Mouse (Mus musculus) hindbrain, embryonic 12.5 days (tissue): Measurements from ENCODE around the gene Pold2. TPM values are rescaled to one million over a fixed set of nuclear protein-coding genes. Genes with fewer than 3 reads are reported as not detected.

ENCODE experiments used
- ATAC-seq: fragments of 200-750 bp; cut with Nextera tagmentation; 2 replicates; pipeline ENCODE4 v1.8.0; 2017; ENCODE audit warnings: moderate TSS enrichment; ENCODE audit not compliant: low FRiP score
- H3K27ac ChIP-seq: fragments of 300-500 bp; sonication (generic); 2 replicates; pipeline ENCODE4 v1.5.1; 2016; ENCODE audit warnings: mild to moderate bottlenecking
- H3K27me3 ChIP-seq: fragments of 300-500 bp; sonication (generic); 2 replicates; pipeline ENCODE4 v1.6.1; 2016; ENCODE audit warnings: mild to moderate bottlenecking
- H3K36me3 ChIP-seq: fragments of 300-500 bp; sonication (generic); 2 replicates; pipeline ENCODE4 v1.6.1; 2016; ENCODE audit warnings: mild to moderate bottlenecking
- H3K4me1 ChIP-seq: fragments of 300-500 bp; sonication (generic); 2 replicates; pipeline ENCODE4 v1.6.1; 2016
- H3K4me2 ChIP-seq: fragments of 300-500 bp; sonication (generic); replicated peaks from 2 replicates; pipeline ENCODE4 v1.6.1; 2016; ENCODE audit warnings: mild to moderate bottlenecking
- H3K4me3 ChIP-seq: fragments of 300-500 bp; sonication (generic); 2 replicates; pipeline ENCODE4 v1.5.1; 2016; ENCODE audit warnings: mild to moderate bottlenecking
- H3K9ac ChIP-seq: fragments of 300-500 bp; sonication (generic); 2 replicates; pipeline ENCODE4 v1.6.1; 2016; ENCODE audit warnings: mild to moderate bottlenecking, moderate library complexity
- H3K9me3 ChIP-seq: fragments of 300-500 bp; sonication (generic); replicated peaks from 2 replicates; pipeline ENCODE4 v1.6.1; 2016; ENCODE audit warnings: mild to moderate bottlenecking
- WGBS: fragments of 180-500 bp; shearing (Covaris S2); methylation state at CpG from one replicate; pipeline ENCODE4 v1.1.7; 2016; 5-methylcytosine and 5-hydroxymethylcytosine counted together
- polyA plus RNA-seq: library from polyadenylated mRNA; unstranded; fragments of >200 nt; fragmentation: Nextera tagmentation; extraction: Ambion mirVana; gene quantifications from 2 replicates; pipeline ENCODE4 v1.2.1, GENCODE M21; 2016

The Pold2 gene
- polyA plus RNA-seq, 1 experiment from 2014 or later: 84.1 TPM

DNA sequence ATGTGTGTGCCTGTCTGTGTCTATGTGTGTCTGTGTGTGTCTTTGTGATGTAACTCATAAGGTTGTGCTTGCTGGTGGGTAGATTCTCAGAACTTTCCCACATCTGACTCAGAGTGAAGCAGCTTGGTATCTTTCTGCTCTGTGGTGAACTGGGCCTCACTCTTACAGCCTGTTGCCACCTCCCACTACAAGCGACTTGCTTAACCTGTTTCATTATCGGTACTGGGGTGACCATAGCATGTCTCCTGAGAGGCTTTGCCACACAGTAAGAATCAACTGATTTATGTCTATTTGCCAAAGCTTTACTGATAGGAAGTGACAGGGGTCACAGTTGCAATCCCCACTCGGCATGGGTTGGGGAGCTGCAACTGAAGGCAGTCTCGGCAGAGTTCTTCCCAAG is 30.6 kb upstream of the Pold2 start:
- Histone ChIP-seq H3K27ac (no peak overlapping the region), H3K4me1 (no peaks in the 10 kb centered on the region), H3K4me2 (no peak overlapping the region), H3K4me3 (no peak overlapping the region), H3K9me3 (no peaks in the 10 kb centered on the region), H3K36me3 (no peaks in the 10 kb centered on the region), H3K27me3 (no peaks in the 10 kb centered on the region), H3K9ac (no peak overlapping the region)
- 82% methylated on average over 4 of the region's 4 CpGs for WGBS
- ATAC-seq: no peak

DNA sequence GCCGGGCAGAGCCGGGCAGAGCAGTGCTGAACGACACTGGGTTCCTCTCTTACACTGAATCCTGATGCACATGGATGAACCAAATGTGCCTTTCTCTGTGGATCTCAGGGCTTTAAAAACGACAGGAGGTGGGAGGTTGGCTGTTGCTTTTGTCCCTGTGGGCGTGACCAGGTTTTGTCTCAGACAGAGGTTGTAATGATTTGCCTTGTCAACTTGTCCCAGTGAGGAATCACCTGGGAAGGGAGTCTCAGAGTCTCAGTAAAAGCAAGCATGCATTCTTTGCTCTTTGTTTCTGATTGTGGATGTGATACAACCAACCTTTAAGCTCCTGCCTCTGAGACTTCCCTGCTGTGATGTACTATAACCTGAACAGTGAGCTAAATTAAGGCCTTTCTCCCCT is 29.0 kb upstream of the Pold2 start:
- WGBS: 36% methylated on average over 5 of the region's 5 CpGs
- Histone ChIP-seq H3K36me3 (no peaks in the 10 kb centered on the region), H3K4me3 (no peak overlapping the region), H3K4me1 (peaks cover 12% of the 10 kb centered on the region), H3K27me3 (0 out of 2 replicates have a peak, but pooled peaks cover 6% of the 10 kb centered on the region), H3K27ac (no peak overlapping the region), H3K9ac (no peak overlapping the region), H3K4me2 (no peak overlapping the region), H3K9me3 (no peaks in the 10 kb centered on the region)
- no peak for ATAC-seq

DNA sequence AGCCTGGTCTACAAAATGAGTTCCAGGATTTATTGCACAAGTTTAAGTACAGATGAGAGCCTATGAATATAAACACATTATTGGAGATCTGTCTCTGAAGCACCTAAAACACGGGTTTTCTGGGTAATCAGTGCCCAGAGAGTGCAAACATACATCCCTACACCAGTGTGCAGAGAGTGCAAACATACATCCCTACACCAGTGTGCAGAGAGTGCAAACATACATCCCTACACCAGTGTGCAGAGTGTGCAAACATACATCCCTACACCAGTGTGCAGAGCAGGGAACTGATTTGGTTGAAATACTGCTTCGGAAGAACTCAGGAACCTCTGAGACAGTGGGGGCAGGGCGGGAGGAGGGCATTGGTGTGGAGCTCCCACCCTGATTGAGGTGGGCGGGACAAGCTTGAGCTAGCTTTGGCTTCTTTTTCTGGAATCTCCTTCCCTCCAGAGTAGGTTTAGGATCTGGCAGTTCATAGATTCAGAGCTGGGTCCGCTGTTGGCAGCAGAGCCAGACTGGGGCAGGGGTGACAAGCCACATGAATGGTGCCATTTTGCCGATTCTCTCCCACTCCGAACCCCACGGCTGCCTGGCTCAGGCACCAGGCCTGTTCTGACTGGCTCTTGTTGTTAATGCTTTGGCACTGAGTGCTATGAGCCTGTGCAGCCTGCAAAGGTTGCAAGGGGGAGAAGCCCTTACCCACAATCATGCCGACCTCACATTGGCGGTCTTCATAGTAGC is 27.9 kb upstream of the Pold2 start:
- H3K9ac ChIP-seq: no peak overlapping the region
- no peaks in the 10 kb centered on the region for H3K36me3 ChIP-seq
- peaks cover 23% of the 10 kb centered on the region for H3K4me1 ChIP-seq
- no peak overlapping the region for H3K4me3 ChIP-seq
- 88% methylated on average over 10 of the region's 10 CpGs for WGBS
- H3K27me3 ChIP-seq: 0 out of 2 replicates have a peak, but pooled peaks cover 8% of the 10 kb centered on the region
- no peak overlapping the region for H3K4me2 ChIP-seq
- ATAC-seq: no peak
- H3K27ac ChIP-seq: no peak overlapping the region
- H3K9me3 ChIP-seq: no peaks in the 10 kb centered on the region

DNA sequence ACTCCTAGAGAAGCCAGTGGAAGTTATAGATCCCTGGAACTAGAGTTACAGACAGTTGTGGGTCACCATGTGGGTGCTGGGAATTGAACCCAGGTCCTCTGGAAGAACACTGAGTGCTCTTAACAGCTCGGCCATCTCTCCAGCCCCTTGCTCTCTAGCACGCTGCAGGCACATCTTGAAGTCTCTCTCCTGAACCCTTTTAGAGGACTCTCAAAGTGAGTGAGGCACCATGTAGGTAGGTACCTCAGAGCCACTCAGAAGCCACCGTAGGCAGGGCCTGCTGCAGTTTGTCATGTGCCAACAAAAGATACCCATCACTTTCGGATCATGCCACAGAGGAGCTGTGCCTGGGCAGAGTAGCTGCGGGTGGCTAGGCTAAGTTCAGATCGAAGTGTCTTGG is 26.8 kb upstream of the Pold2 start:
- WGBS: 90% methylated on average over 6 of the region's 6 CpGs
- H3K27ac ChIP-seq: no peak overlapping the region
- H3K27me3 ChIP-seq: 0 out of 2 replicates have a peak, but pooled peaks cover 8% of the 10 kb centered on the region
- peaks cover 26% of the 10 kb centered on the region for H3K4me1 ChIP-seq
- no peak overlapping the region for H3K4me3 ChIP-seq
- no peak for ATAC-seq
- H3K9ac ChIP-seq: no peak overlapping the region
- H3K4me2 ChIP-seq: no peak overlapping the region
- no peaks in the 10 kb centered on the region for H3K36me3 ChIP-seq
- no peaks in the 10 kb centered on the region for H3K9me3 ChIP-seq

DNA sequence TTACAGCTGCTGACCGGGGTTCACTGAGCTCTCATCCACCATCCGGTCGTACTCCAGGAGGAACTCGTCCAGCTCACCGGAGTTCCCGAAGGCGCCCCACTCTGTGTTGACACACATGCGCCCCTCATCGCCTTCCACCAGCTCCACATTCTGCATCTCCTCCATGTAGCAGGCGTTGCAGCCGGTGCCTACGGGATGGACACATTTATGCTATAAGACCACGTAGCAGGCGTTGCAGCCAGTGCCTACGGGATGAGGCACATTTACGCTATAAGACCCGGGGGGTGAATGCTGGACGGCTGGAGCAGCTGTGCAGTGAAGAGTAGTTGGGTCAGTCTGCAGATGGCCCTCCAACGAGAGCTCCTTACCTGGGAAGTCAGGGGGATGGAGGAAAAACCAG is 26.3 kb upstream of the Pold2 start:
- no peaks in the 10 kb centered on the region for H3K36me3 ChIP-seq
- no peak overlapping the region for H3K9ac ChIP-seq
- peaks cover 9% of the 10 kb centered on the region; the same call in 1 of the 2 replicates for H3K27me3 ChIP-seq
- 87% methylated on average over 19 of the region's 19 CpGs for WGBS
- H3K27ac ChIP-seq: 0 out of 2 replicates have a peak overlapping the region, but pooled peaks have one; percentile 1
- H3K4me1 ChIP-seq: peaks cover 26% of the 10 kb centered on the region
- no peak for ATAC-seq
- H3K4me3 ChIP-seq: no peak overlapping the region
- H3K9me3 ChIP-seq: no peaks in the 10 kb centered on the region
- H3K4me2 ChIP-seq: no peak overlapping the region

DNA sequence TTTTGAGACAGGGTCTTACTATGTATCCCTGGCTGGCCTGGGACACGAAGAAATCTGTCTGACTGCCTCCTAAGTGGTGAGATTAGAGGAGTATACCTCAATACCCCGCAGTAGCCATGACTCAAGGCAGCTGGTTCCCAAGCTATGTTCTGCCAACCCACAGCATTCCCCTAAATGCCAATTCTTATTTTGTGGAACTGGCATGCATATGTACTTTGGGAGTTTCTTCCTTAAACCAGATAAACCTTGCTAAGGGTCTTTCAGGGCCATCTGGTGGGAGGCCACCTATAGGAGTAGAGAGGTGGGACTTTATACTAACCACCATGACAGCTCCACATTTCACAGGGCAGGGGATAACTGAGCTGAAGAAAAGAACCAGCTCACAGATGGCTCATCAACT is 25.8 kb upstream of the Pold2 start:
- no peak for ATAC-seq
- Histone ChIP-seq H3K9ac (no peak overlapping the region), H3K4me2 (no peak overlapping the region), H3K9me3 (no peaks in the 10 kb centered on the region), H3K4me1 (peaks cover 26% of the 10 kb centered on the region), H3K27me3 (peaks cover 14% of the 10 kb centered on the region), H3K36me3 (no peaks in the 10 kb centered on the region), H3K27ac (peak overlapping the region; percentile 40; the same call in 1 of the 2 replicates), H3K4me3 (no peak overlapping the region)
- WGBS: 89% methylated on average over 2 of the region's 2 CpGs

DNA sequence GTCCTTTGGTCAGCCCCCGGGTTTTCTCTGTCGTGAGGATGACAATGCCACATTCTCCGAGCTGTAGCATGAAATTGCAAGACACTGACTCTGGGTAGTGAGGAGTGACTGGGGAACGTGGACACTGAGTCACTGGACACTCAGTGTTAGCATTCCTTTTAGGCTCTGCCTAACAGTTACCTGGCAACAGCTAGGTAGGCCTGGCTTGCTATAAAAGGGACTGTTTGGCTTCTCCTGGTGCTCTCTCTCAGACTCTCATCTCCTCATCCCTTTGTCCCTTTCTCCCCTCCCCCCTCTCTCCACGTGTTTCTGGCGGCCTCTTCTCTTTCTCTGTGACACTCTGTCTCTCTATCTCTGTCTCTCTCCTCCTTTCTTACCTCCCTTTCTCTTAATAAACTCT is 24.3 kb upstream of the Pold2 start:
- H3K36me3 ChIP-seq: no peaks in the 10 kb centered on the region
- peaks cover 25% of the 10 kb centered on the region for H3K27me3 ChIP-seq
- peak; percentile 51; the same call in 1 of the 2 replicates for ATAC-seq
- H3K4me3 ChIP-seq: peak overlapping the region; percentile 38
- peaks cover 32% of the 10 kb centered on the region for H3K4me1 ChIP-seq
- H3K27ac ChIP-seq: peak overlapping the region; percentile 75
- H3K9ac ChIP-seq: peak overlapping the region; percentile 58
- no peaks in the 10 kb centered on the region for H3K9me3 ChIP-seq
- peak overlapping the region; percentile 73 for H3K4me2 ChIP-seq
- 3% methylated on average over 6 of the region's 6 CpGs for WGBS

DNA sequence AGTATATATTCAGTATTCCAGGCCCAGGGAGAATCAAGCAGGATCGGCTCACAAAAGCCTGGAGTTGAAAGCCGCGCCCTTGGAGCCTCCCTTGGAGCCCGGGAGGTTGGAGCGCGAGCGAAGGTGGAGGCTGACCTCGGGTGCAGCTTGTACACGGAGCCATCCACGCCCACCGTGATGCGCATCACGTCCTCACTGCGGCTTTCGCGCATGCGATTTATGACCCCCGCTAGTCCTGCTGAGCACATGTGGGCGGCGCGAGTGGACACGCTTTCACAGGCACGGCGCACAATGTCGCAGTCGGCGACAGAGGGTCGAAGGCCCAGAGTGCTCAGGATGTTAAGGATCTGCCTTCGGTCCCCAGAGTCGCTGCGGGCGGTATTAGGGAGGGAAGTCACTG is 23.9 kb upstream of the Pold2 start:
- peaks cover 36% of the 10 kb centered on the region for H3K4me1 ChIP-seq
- under 1% methylated on average over 32 of the region's 32 CpGs for WGBS
- ATAC-seq: peak; percentile 81
- H3K4me3 ChIP-seq: peak overlapping the region; percentile 38
- H3K27ac ChIP-seq: peak overlapping the region; percentile 75
- peak overlapping the region; percentile 58 for H3K9ac ChIP-seq
- no peaks in the 10 kb centered on the region for H3K9me3 ChIP-seq
- no peaks in the 10 kb centered on the region for H3K36me3 ChIP-seq
- peaks cover 29% of the 10 kb centered on the region for H3K27me3 ChIP-seq
- peak overlapping the region; percentile 73 for H3K4me2 ChIP-seq

DNA sequence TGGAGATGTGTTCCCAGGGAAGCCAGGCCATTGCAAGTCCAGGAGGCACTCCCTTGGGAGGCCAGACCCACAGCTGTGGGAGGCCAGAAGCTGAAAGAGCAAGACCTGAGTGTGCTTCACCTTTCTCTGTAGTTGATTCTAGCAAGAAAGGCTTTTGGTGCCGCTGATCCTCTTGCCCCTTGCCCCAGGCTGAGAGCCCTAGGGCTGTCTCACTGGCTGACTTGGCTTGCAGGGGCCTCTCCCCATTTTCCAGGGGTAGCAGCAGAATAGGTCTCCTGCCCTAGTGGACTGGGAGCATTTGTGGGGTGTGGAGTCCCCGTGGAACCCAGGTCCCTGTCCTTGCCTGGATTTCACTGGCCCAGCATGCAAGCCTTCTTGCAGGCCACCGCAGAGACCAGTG is 23.2 kb upstream of the Pold2 start:
- peak overlapping the region; percentile 73 for H3K4me2 ChIP-seq
- H3K9me3 ChIP-seq: no peaks in the 10 kb centered on the region
- H3K4me1 ChIP-seq: peaks cover 36% of the 10 kb centered on the region
- H3K27me3 ChIP-seq: peaks cover 32% of the 10 kb centered on the region
- no peaks in the 10 kb centered on the region for H3K36me3 ChIP-seq
- peak overlapping the region; percentile 38 for H3K4me3 ChIP-seq
- peak overlapping the region; percentile 58 for H3K9ac ChIP-seq
- no peak for ATAC-seq
- WGBS: 22% methylated on average over 3 of the region's 3 CpGs
- H3K27ac ChIP-seq: peak overlapping the region; percentile 75

DNA sequence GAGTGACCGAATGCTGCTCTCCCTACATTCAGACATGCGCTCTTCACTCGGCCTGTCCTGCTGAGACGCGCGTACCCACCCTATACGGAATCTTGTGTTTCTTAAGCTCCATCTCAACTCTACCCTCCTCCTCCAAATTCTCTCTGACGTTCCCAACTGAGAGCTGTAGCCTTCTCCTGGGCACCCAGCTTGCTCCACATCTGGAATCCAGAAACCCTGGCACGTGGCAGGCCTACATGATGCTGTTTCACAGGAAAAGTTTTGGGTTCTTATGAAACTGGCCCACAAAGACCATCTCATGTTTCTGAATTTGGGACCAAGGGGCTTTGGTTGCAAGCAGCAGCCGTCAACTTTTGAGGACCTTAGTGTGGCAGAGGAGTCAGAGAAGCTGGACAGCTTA is 21.2 kb upstream of the Pold2 start:
- peaks cover 36% of the 10 kb centered on the region for H3K27me3 ChIP-seq

DNA sequence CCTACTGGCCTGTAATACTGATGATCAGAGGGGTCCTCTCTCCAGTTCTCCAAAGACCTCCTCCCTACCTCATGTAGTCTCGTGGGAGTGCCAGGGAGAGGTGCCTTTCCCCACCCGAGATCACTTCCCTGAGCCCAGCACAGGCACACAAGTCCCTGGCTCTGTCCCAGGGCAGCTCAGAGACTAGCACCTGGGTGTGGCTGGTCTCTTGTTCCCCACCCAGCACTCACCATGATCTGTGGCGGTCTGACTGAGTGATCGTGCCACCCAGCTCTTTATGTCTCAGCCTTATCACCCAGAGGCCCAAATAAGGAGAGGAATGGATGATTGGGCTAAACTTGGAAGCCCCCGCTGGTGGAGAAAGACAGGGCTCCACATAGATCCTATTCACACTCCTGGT is 20.4 kb upstream of the Pold2 start, which contains the start of gene Myl7:
Gene Myl7, minus strand, starts transcription at position 252 of the 400 bp plus-strand sequence.
- Histone ChIP-seq H3K27me3 (peaks cover 36% of the 10 kb centered on the region), H3K27ac (no peak within 1 kb of the TSS), H3K9ac (no peak within 1 kb of the TSS), H3K4me2 (no peak within 1 kb of the TSS), H3K4me1 (peaks cover 38% of the 10 kb centered on the region), H3K4me3 (no peak within 1 kb of the TSS), H3K36me3 (no peaks in the 10 kb centered on the region), H3K9me3 (no peaks in the 10 kb centered on the region)
- no peak for ATAC-seq
- 70% methylated on average over 5 of the region's 5 CpGs for WGBS

More for the DNA sequence above, 21.2 kb upstream of the Pold2 start:
- Histone ChIP-seq H3K36me3 (no peaks in the 10 kb centered on the region), H3K4me3 (no peak overlapping the region), H3K27ac (no peak overlapping the region), H3K4me2 (no peak overlapping the region), H3K9me3 (no peaks in the 10 kb centered on the region), H3K9ac (no peak overlapping the region), H3K4me1 (peaks cover 38% of the 10 kb centered on the region)
- 91% methylated on average over 10 of the region's 10 CpGs for WGBS
- ATAC-seq: no peak

DNA sequence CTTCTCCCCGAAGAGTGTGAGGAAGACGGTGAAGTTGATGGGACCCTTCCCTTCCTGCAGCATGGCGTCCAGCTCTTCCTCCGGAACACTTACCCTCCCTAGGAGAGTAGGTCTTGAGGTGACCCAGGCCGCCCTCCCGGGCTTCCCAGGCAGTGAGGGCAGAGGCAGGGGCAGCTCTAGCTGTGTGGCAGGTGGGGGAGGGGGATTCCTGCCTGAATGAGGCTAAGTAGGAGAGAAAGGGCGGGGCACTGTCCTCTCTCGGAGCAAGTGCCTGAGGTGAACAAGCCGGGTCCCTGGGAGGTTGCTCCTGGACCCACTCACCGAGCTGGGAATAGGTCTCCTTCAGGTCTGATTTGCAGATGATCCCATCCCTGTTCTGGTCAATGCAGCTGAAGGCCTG is 19.7 kb upstream of the Pold2 start:
- ATAC-seq: no peak
- Histone ChIP-seq H3K27ac (no peak overlapping the region), H3K27me3 (peaks cover 34% of the 10 kb centered on the region)

DNA sequence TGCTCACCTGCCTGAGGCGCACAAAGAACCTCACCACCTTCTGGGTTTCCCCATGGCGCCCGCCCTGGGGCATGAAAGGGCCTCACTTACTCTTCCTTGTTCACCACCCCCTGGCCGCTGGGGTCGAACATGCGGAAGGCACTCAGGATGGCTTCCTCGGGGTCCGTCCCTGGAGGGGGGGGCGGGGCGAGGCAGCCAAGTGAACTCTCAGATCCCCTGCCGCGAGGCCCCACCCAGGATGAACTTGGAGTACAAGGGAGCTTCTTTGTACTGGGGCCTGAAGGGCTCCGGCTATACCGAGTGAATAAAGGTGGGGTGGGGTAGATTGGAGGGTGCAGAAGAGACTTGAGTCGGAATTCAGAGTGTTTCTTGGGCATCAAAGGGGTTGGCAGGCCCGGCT is 19.1 kb upstream of the Pold2 start:
- no peak overlapping the region for H3K4me3 ChIP-seq
- 15% methylated on average over 16 of the region's 16 CpGs for WGBS
- no peak overlapping the region for H3K9ac ChIP-seq

More for the DNA sequence above, 19.7 kb upstream of the Pold2 start:
- no peak overlapping the region for H3K4me2 ChIP-seq
- H3K9ac ChIP-seq: no peak overlapping the region
- H3K4me3 ChIP-seq: no peak overlapping the region
- 10% methylated on average over 10 of the region's 10 CpGs for WGBS
- no peaks in the 10 kb centered on the region for H3K9me3 ChIP-seq
- H3K4me1 ChIP-seq: peaks cover 37% of the 10 kb centered on the region
- H3K36me3 ChIP-seq: no peaks in the 10 kb centered on the region

More for the DNA sequence above, 19.1 kb upstream of the Pold2 start:
- peaks cover 37% of the 10 kb centered on the region for H3K4me1 ChIP-seq
- no peak for ATAC-seq
- peaks cover 30% of the 10 kb centered on the region for H3K27me3 ChIP-seq
- no peak overlapping the region for H3K27ac ChIP-seq
- no peaks in the 10 kb centered on the region for H3K9me3 ChIP-seq
- no peaks in the 10 kb centered on the region for H3K36me3 ChIP-seq
- no peak overlapping the region for H3K4me2 ChIP-seq
